Mouse (Mus musculus): Measurements from ENCODE around the gene Gm5294. TPM values are rescaled to one million over a fixed set of nuclear protein-coding genes. Genes with fewer than 3 reads are reported as not detected.

The Gm5294 gene
- polyA plus RNA-seq, 1 experiment from 2014 or later: not detected

GRCm38 (mm10) chr5:138801588-138802116, 18.2 kb upstream of the Gm5294 start:
- no peak overlapping the region for H3K4me3 ChIP-seq
- WGBS: 48% methylated on average over 7 of the region's 7 CpGs
- H3K36me3 ChIP-seq: peaks cover 4% of the 10 kb centered on the region; the same call in 1 of the 2 replicates
- H3K9me3 ChIP-seq (replicated peaks): no peaks in the 10 kb centered on the region
- H3K9ac ChIP-seq: no peak overlapping the region
- no peak overlapping the region for H3K4me2 ChIP-seq
- H3K27ac ChIP-seq (ENCODE audit: poor library complexity, severe bottlenecking): no peak overlapping the region
- H3K4me1 ChIP-seq (replicated peaks): peaks cover 9% of the 10 kb centered on the region; the same call in 1 of the 2 replicates
- ATAC-seq (ENCODE audit: insufficient number of reproducible peaks, low FRiP score): no peak
- H3K27me3 ChIP-seq (replicated peaks): no peaks in the 10 kb centered on the region

- Histone ChIP-seq H3K9ac (no peak overlapping the region), H3K27me3 (replicated peaks) (no peaks in the 10 kb centered on the region), H3K27ac (ENCODE audit: poor library complexity, severe bottlenecking) (no peak overlapping the region), H3K4me3 (no peak overlapping the region), H3K36me3 (peaks cover 7% of the 10 kb centered on the region; the same call in 1 of the 2 replicates), H3K4me1 (replicated peaks) (peaks cover 2% of the 10 kb centered on the region; the same call in 1 of the 2 replicates), H3K4me2 (no peak overlapping the region), H3K9me3 (replicated peaks) (no peaks in the 10 kb centered on the region)
- WGBS: 92% methylated on average over 5 of the region's 5 CpGs
- ATAC-seq (ENCODE audit: insufficient number of reproducible peaks, low FRiP score): no peak
Observed at GRCm38 (mm10) chr5:138804286-138804685, 15.6 kb upstream of the Gm5294 start.

GRCm38 (mm10) chr5:138809767-138810166, 10.1 kb upstream of the Gm5294 start:
- no peak overlapping the region for H3K4me2 ChIP-seq
- H3K9ac ChIP-seq: no peak overlapping the region
- H3K4me1 ChIP-seq (replicated peaks): peaks cover 13% of the 10 kb centered on the region
- H3K27ac ChIP-seq (ENCODE audit: poor library complexity, severe bottlenecking): no peak overlapping the region
- no peaks in the 10 kb centered on the region for H3K9me3 ChIP-seq (replicated peaks)
- WGBS: 65% methylated on average over 6 of the region's 6 CpGs
- peaks cover 9% of the 10 kb centered on the region; the same call in 1 of the 2 replicates for H3K36me3 ChIP-seq
- H3K4me3 ChIP-seq: no peak overlapping the region
- H3K27me3 ChIP-seq (replicated peaks): 0 out of 2 replicates have a peak, but pooled peaks cover 6% of the 10 kb centered on the region
- ATAC-seq (ENCODE audit: insufficient number of reproducible peaks, low FRiP score): no peak

- ATAC-seq (ENCODE audit: insufficient number of reproducible peaks, low FRiP score): 0 out of 2 replicates have a peak, but pooled peaks have one; percentile 22
- Histone ChIP-seq H3K36me3 (no peaks in the 10 kb centered on the region), H3K9me3 (replicated peaks) (peaks cover 9% of the 10 kb centered on the region; the same call in 1 of the 2 replicates), H3K4me3 (peak overlapping the region; percentile 47), H3K4me1 (replicated peaks) (peaks cover 10% of the 10 kb centered on the region), H3K27me3 (replicated peaks) (peaks cover 78% of the 10 kb centered on the region), H3K9ac (0 out of 2 replicates have a peak overlapping the region, but pooled peaks have one; percentile 4), H3K27ac (ENCODE audit: poor library complexity, severe bottlenecking) (no peak overlapping the region), H3K4me2 (peak overlapping the region; percentile 81)
- 4% methylated on average over 39 of the region's 39 CpGs for WGBS
Observed at GRCm38 (mm10) chr5:138820717-138821332, 945 bp downstream of the Gm5294 start.

GRCm38 (mm10) chr5:138825090-138825489, 5.2 kb downstream of the Gm5294 start:
- WGBS: 53% methylated on average over 3 of the region's 3 CpGs
- H3K27me3 ChIP-seq (replicated peaks): peaks cover 63% of the 10 kb centered on the region
- no peak for ATAC-seq (ENCODE audit: insufficient number of reproducible peaks, low FRiP score)

GRCm38 (mm10) chr5:138833406-138833805, 13.5 kb downstream of the Gm5294 start:
- Histone ChIP-seq H3K36me3 (no peaks in the 10 kb centered on the region), H3K4me2 (no peak overlapping the region), H3K4me3 (no peak overlapping the region), H3K4me1 (replicated peaks) (0 out of 2 replicates have a peak, but pooled peaks cover 8% of the 10 kb centered on the region), H3K9me3 (replicated peaks) (no peaks in the 10 kb centered on the region), H3K27me3 (replicated peaks) (peaks cover 5% of the 10 kb centered on the region; the same call in 1 of the 2 replicates), H3K27ac (ENCODE audit: poor library complexity, severe bottlenecking) (no peak overlapping the region), H3K9ac (no peak overlapping the region)
- WGBS: 41% methylated on average over 6 of the region's 6 CpGs
- ATAC-seq (ENCODE audit: insufficient number of reproducible peaks, low FRiP score): no peak

More at GRCm38 (mm10) chr5:138825090-138825489, 5.2 kb downstream of the Gm5294 start:
- Histone ChIP-seq H3K36me3 (no peaks in the 10 kb centered on the region), H3K9ac (no peak overlapping the region), H3K27ac (ENCODE audit: poor library complexity, severe bottlenecking) (no peak overlapping the region), H3K4me2 (no peak overlapping the region), H3K9me3 (replicated peaks) (no peaks in the 10 kb centered on the region), H3K4me3 (no peak overlapping the region), H3K4me1 (replicated peaks) (peaks cover 9% of the 10 kb centered on the region)

- Histone ChIP-seq H3K4me1 (replicated peaks) (0 out of 2 replicates have a peak, but pooled peaks cover 8% of the 10 kb centered on the region), H3K27me3 (replicated peaks) (no peaks in the 10 kb centered on the region), H3K36me3 (no peaks in the 10 kb centered on the region), H3K4me2 (no peak overlapping the region), H3K9me3 (replicated peaks) (no peaks in the 10 kb centered on the region), H3K27ac (ENCODE audit: poor library complexity, severe bottlenecking) (no peak overlapping the region), H3K4me3 (no peak overlapping the region), H3K9ac (no peak overlapping the region)
- WGBS: 64% methylated on average over 3 of the region's 3 CpGs
- no peak for ATAC-seq (ENCODE audit: insufficient number of reproducible peaks, low FRiP score)
Observed at GRCm38 (mm10) chr5:138834910-138835309, 15.0 kb downstream of the Gm5294 start.

GRCm38 (mm10) chr5:138840981-138841380, 21.1 kb downstream of the Gm5294 start:
- no peak overlapping the region for H3K4me2 ChIP-seq
- H3K4me3 ChIP-seq: no peak overlapping the region
- no peaks in the 10 kb centered on the region for H3K36me3 ChIP-seq
- H3K27me3 ChIP-seq (replicated peaks): 0 out of 2 replicates have a peak, but pooled peaks cover 4% of the 10 kb centered on the region
- ATAC-seq (ENCODE audit: insufficient number of reproducible peaks, low FRiP score): no peak
- no peak overlapping the region for H3K27ac ChIP-seq (ENCODE audit: poor library complexity, severe bottlenecking)
- no peak overlapping the region for H3K9ac ChIP-seq
- no peaks in the 10 kb centered on the region for H3K4me1 ChIP-seq (replicated peaks)
- 85% methylated on average over 4 of the region's 4 CpGs for WGBS
- H3K9me3 ChIP-seq (replicated peaks): no peaks in the 10 kb centered on the region

GRCm38 (mm10) chr5:138843168-138843824, 23.4 kb downstream of the Gm5294 start:
- H3K9ac ChIP-seq: no peak overlapping the region
- no peaks in the 10 kb centered on the region for H3K36me3 ChIP-seq
- H3K27ac ChIP-seq (ENCODE audit: poor library complexity, severe bottlenecking): no peak overlapping the region
- H3K4me3 ChIP-seq: no peak overlapping the region
- WGBS: 72% methylated on average over 9 of the region's 9 CpGs
- ATAC-seq (ENCODE audit: insufficient number of reproducible peaks, low FRiP score): no peak
- H3K9me3 ChIP-seq (replicated peaks): no peaks in the 10 kb centered on the region
- no peak overlapping the region for H3K4me2 ChIP-seq
- H3K4me1 ChIP-seq (replicated peaks): peaks cover 5% of the 10 kb centered on the region; the same call in 1 of the 2 replicates
- H3K27me3 ChIP-seq (replicated peaks): peaks cover 9% of the 10 kb centered on the region; the same call in 1 of the 2 replicates

GRCm38 (mm10) chr5:138846506-138846905, 26.6 kb downstream of the Gm5294 start:
- 41% methylated on average over 4 of the region's 4 CpGs for WGBS
- H3K4me3 ChIP-seq: no peak overlapping the region
- no peak overlapping the region for H3K4me2 ChIP-seq
- no peaks in the 10 kb centered on the region for H3K36me3 ChIP-seq
- H3K27me3 ChIP-seq (replicated peaks): peaks cover 19% of the 10 kb centered on the region; the same call in 1 of the 2 replicates
- peaks cover 5% of the 10 kb centered on the region; the same call in 1 of the 2 replicates for H3K4me1 ChIP-seq (replicated peaks)
- ATAC-seq (ENCODE audit: insufficient number of reproducible peaks, low FRiP score): no peak
- H3K9ac ChIP-seq: 0 out of 2 replicates have a peak overlapping the region, but pooled peaks have one; percentile 19
- H3K9me3 ChIP-seq (replicated peaks): no peaks in the 10 kb centered on the region
- no peak overlapping the region for H3K27ac ChIP-seq (ENCODE audit: poor library complexity, severe bottlenecking)

GRCm38 (mm10) chr5:138848102-138848501, 28.2 kb downstream of the Gm5294 start:
- H3K4me1 ChIP-seq (replicated peaks): peaks cover 5% of the 10 kb centered on the region; the same call in 1 of the 2 replicates
- H3K27me3 ChIP-seq (replicated peaks): peaks cover 19% of the 10 kb centered on the region; the same call in 1 of the 2 replicates
- no peaks in the 10 kb centered on the region for H3K9me3 ChIP-seq (replicated peaks)
- peak; percentile 59; the same call in 1 of the 2 replicates for ATAC-seq (ENCODE audit: insufficient number of reproducible peaks, low FRiP score)
- H3K4me3 ChIP-seq: no peak overlapping the region
- no peaks in the 10 kb centered on the region for H3K36me3 ChIP-seq
- H3K9ac ChIP-seq: no peak overlapping the region
- no peak overlapping the region for H3K27ac ChIP-seq (ENCODE audit: poor library complexity, severe bottlenecking)
- H3K4me2 ChIP-seq: peak overlapping the region; percentile 17; the same call in 1 of the 2 replicates
- WGBS: 8% methylated on average over 7 of the region's 7 CpGs

Data from heart, embryonic 12.5 days (tissue).